Mouse (Mus musculus) olfactory bulb, adult 2 months (tissue): ENCODE results near the gene Psmd5.
"Not testable (repeated sequence)": the region's sequence is repeated elsewhere in the genome, so short reads cannot be mapped to it uniquely, and the experiment has no call there.

Source experiments
- CTCF ChIP-seq: fragments of 200-500 bp; IDR thresholded peaks from 2 replicates; pipeline ENCODE4 v1.5.1; 2012; ENCODE audit warnings: low read depth, mild to moderate bottlenecking, low read length, moderate library complexity; ENCODE audit not compliant: insufficient read depth
- POLR2A ChIP-seq: fragments of 200-500 bp; IDR thresholded peaks from 2 replicates; pipeline ENCODE4 v1.6.1; 2012; ENCODE audit warnings: mild to moderate bottlenecking, low read depth, low read length, moderate library complexity; ENCODE audit not compliant: insufficient read depth

DNA sequence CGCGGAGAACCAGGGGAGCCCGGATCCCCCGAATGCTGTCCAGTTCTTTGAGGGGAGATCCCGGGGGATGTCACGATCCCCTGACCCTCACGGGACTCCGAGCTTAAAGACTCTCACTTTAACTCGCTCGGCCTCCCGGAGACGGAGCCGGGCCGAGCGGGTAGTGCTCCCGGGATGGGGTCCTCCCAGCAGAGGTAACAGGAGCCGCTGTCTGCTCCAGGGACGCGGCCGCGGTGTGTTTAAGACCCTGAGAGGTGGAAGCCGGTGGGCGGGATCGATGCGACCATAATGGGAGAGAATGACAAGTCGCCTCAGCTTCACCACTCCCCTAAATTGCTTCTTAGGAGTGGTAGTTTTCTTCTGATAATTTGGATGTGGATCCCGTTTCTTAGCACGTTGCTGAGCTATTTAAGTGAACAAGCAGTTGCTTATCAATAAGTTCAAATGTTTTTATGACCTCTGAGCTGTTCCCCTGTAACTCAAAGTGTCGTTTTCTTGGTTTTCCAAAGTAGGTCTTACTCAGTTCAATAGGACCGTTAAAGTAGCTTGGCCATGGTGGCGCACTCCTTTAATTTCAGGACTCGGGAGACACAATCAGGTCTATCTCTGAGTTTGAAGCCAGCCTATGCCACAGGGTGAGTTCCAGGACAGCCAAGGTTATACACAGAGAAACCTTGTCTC, 72.1 kb downstream of the Psmd5 start:
- not testable (repeated sequence) for TF ChIP-seq CTCF
- TF ChIP-seq POLR2A = 0 out of 2 replicates have a peak, but pooled peaks have one; percentile 3
